Mouse (Mus musculus) liver, embryonic 14.5 days (tissue): ENCODE measurements around the gene Chrd.

Experiments used
- CTCF ChIP-seq: IDR thresholded peaks from 2 replicates; pipeline ENCODE4 v1.5.1; 2016; ENCODE audit warnings: antibody characterized with exemption, low read depth, control low read depth
- EP300 ChIP-seq: IDR thresholded peaks from 2 replicates; pipeline ENCODE4 v1.6.1; 2016; ENCODE audit warnings: antibody characterized with exemption, low read depth

DNA sequence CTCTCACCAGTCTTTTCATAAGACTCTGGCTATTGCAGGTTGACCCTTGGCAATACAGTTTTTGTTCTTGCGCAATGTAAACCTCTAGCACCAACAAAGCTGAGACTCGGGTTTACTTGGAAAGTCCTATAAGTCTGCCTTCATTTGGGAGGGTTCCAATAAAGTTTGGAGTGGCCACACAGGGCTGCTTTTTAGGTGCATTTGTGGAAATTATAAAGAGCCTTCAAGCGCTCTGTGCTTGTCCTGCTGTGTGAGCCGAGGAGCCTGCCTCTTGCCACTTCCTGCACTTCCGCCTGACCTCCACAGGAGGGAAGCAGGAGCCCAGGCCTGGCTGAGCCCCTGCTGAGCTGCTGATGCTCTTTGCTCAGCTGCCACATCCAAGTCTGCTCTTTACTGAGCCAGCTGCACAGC lies 8.6 kb upstream of the Chrd start:
- no peak for TF ChIP-seq EP300
- peak; percentile 87 for TF ChIP-seq CTCF
